Mouse (Mus musculus) ES-E14 (cell line): ENCODE measurements at regions not wholly inside any gene's neighbourhood (a gene's known extent, or its start where the extent isn't known, plus 50 kb on each side); places are given as distances from the start of the nearest gene placed in this dataset.

Source experiments
- CHD2 ChIP-seq: IDR thresholded peaks from 2 replicates; pipeline ENCODE4 v1.6.1; 2014; ENCODE audit warnings: mild to moderate bottlenecking, low read depth, low read length, inconsistent platforms
- HCFC1 ChIP-seq: IDR thresholded peaks from 2 replicates; pipeline ENCODE4 v1.6.1; 2012; ENCODE audit warnings: low read length, inconsistent platforms, borderline replicate concordance; ENCODE audit not compliant: insufficient read depth
- ZC3H11A ChIP-seq: IDR thresholded peaks from 2 replicates; pipeline ENCODE4 v1.6.1; 2012; ENCODE audit warnings: low read depth, mild to moderate bottlenecking, inconsistent platforms, low read length, borderline replicate concordance

DNA sequence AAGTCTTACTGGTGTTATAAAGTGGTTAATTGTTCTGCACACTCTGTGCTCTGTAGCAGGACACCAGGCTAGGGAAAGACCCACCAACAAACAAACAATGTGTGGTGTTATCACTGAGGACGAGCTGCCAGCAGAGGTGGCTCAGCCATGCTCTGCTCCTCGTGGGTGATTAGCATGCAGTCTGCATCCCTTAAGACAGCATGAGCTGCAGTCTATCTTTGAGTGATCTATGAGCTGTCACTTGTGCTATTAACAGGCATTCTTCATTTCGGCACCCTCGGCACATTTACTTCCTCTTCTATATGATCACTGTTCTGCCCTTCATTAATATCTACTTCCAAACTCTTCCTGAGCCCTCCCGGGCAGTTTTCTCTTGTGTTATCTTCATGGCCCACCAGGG, 178.5 kb upstream of the Ntf3 start:
- no peak for TF ChIP-seq ZC3H11A
- no peak for TF ChIP-seq CHD2
- TF ChIP-seq HCFC1, result no peak
